Mouse (Mus musculus): Measurements from ENCODE around the gene Unc5a. TPM values are rescaled to one million over a fixed set of nuclear protein-coding genes. Genes with fewer than 3 reads are reported as not detected.
A peak's percentile ranks its signal among the peaks of the same experiment; 100 is the strongest.

The Unc5a gene
- polyA plus RNA-seq, 1 experiment from 2014 or later, result 1.4 TPM

DNA sequence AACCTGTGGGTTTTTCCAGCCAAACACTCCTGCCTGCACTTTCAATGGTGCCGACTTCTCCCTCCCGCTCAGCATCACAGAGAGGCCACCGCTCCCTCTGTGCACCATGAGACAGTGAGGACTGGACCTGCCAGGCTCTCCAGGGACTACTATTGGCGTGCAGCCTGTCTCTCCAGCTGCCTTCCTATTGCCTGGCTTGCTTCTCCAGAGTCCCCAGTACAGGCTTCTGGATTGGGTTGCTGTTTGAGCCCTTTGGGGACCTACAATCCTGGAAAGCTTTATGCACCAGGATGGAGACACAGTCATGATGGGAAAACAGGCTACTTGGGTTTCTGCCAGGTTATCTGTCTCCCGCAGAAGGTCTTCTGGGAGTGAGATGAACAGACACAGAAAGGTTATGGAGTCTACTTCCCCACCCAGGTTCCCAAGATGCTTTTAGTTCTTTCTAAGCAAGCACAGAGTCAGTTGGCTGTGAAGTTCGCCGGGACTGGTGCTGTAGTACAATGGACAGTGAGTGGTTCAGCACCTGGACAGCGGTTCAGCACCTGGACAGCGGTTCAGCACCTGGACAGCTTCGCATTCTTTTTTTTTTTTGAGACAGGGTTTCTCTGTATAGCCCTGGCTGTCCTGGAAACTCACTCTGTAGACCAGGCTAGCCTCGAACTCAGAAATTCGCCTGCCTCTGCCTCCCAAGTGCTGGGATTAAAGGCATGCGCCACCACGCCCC lies 21.5 kb downstream of the Unc5a start:
- Histone ChIP-seq H3K4me3 (replicated peaks; ENCODE audit: low read depth, low read length) (no peak overlapping the region), H3K27me3 (ENCODE audit: insufficient read depth, low read length) (no peaks in the 10 kb centered on the region), H3K36me3 (ENCODE audit: insufficient read depth, low read length) (no peaks in the 10 kb centered on the region), H3K4me2 (ENCODE audit: low read length) (no peak overlapping the region), H3K9ac (ENCODE audit: low read depth, low read length) (no peak overlapping the region), H3K9me3 (replicated peaks; ENCODE audit: low read length) (no peaks in the 10 kb centered on the region), H3K4me1 (replicated peaks; ENCODE audit: insufficient read depth, low read length) (no peaks in the 10 kb centered on the region), H3K27ac (no peak overlapping the region)
- DNase-seq (ENCODE audit: low spot score), result peak; percentile 68
- WGBS, result 37% methylated on average over 14 of the region's 14 CpGs
- TF ChIP-seq CTCF (IDR thresholded peaks at IDR 0.05; ENCODE audit: low read depth), result no peak
- ATAC-seq (replicated peaks; ENCODE audit: low FRiP score, low read depth), result no peak

- no peak for DNase-seq (ENCODE audit: low spot score)
- no peaks in the 10 kb centered on the region for H3K27me3 ChIP-seq (ENCODE audit: insufficient read depth, low read length)
- no peaks in the 10 kb centered on the region for H3K36me3 ChIP-seq (ENCODE audit: insufficient read depth, low read length)
- no peak overlapping the region for H3K4me3 ChIP-seq (replicated peaks; ENCODE audit: low read depth, low read length)
- H3K9me3 ChIP-seq (replicated peaks; ENCODE audit: low read length), result no peaks in the 10 kb centered on the region
- no peaks in the 10 kb centered on the region for H3K4me1 ChIP-seq (replicated peaks; ENCODE audit: insufficient read depth, low read length)
- no peak for TF ChIP-seq CTCF (IDR thresholded peaks at IDR 0.05; ENCODE audit: low read depth)
- WGBS, result 58% methylated on average over 3 of the region's 3 CpGs
- no peak overlapping the region for H3K4me2 ChIP-seq (ENCODE audit: low read length)
- no peak overlapping the region for H3K27ac ChIP-seq
- no peak for ATAC-seq (replicated peaks; ENCODE audit: low FRiP score, low read depth)
- no peak overlapping the region for H3K9ac ChIP-seq (ENCODE audit: low read depth, low read length)
These were observed 26.3 kb downstream of the Unc5a start for GRCm38 (mm10) chr13:54975546-54975945.

DNA sequence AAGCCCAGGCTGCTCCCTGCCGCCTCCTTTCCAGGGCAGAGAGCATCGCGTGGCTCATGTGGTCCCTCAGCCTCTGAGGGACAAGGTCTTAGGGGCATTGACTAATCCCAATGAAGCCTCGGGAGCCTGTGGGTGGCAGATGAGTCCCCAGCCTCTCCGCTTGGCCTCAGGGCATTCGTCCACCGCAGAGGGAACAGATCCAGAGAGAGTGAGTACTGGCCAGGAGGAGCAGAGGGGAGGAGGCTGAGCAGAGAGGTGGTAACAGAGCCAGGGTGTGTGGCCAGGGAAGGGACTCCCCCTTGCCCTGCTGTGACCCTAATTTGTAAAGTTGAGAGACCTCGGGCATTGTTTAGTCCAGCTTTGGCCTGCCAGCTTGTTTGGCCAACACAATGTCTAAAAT lies 29.6 kb downstream of the Unc5a start:
- no peaks in the 10 kb centered on the region for H3K27me3 ChIP-seq (ENCODE audit: insufficient read depth, low read length)
- H3K9ac ChIP-seq (ENCODE audit: low read depth, low read length), result no peak overlapping the region
- ATAC-seq (replicated peaks; ENCODE audit: low FRiP score, low read depth), result no peak
- no peak overlapping the region for H3K27ac ChIP-seq
- no peaks in the 10 kb centered on the region for H3K4me1 ChIP-seq (replicated peaks; ENCODE audit: insufficient read depth, low read length)
- no peak overlapping the region for H3K4me2 ChIP-seq (ENCODE audit: low read length)
- 49% methylated on average over 8 of the region's 8 CpGs for WGBS
- no peaks in the 10 kb centered on the region for H3K36me3 ChIP-seq (ENCODE audit: insufficient read depth, low read length)
- H3K9me3 ChIP-seq (replicated peaks; ENCODE audit: low read length), result no peaks in the 10 kb centered on the region
- H3K4me3 ChIP-seq (replicated peaks; ENCODE audit: low read depth, low read length), result no peak overlapping the region
- no peak for DNase-seq (ENCODE audit: low spot score)
- no peak for TF ChIP-seq CTCF (IDR thresholded peaks at IDR 0.05; ENCODE audit: low read depth)

DNA sequence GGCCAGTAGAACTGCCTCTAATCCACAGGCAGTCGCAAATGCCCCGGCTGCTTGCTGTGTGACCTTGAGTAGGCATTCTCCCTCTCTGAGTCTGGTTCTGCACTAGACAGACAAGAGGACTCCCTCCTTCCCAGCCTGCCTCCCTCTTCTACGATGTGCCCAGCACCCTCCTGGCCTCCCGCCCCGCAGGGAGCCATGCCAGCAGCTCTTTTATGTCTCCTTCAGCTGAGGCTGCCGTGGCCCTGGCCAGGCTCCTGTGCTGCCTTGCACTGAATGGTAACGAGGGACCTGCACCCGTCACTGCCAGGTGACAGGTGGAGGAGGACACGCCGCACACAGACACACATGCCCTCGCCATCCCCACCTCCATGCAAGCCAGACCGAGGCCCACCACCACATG lies 31.7 kb downstream of the Unc5a start:
- Histone ChIP-seq H3K9ac (ENCODE audit: low read depth, low read length) (no peak overlapping the region), H3K27ac (no peak overlapping the region), H3K36me3 (ENCODE audit: insufficient read depth, low read length) (no peaks in the 10 kb centered on the region), H3K4me2 (ENCODE audit: low read length) (no peak overlapping the region), H3K9me3 (replicated peaks; ENCODE audit: low read length) (no peaks in the 10 kb centered on the region), H3K4me3 (replicated peaks; ENCODE audit: low read depth, low read length) (no peak overlapping the region), H3K27me3 (ENCODE audit: insufficient read depth, low read length) (no peaks in the 10 kb centered on the region), H3K4me1 (replicated peaks; ENCODE audit: insufficient read depth, low read length) (no peaks in the 10 kb centered on the region)
- 69% methylated on average over 12 of the region's 12 CpGs for WGBS
- ATAC-seq (replicated peaks; ENCODE audit: low FRiP score, low read depth), result no peak
- TF ChIP-seq CTCF (IDR thresholded peaks at IDR 0.05; ENCODE audit: low read depth), result no peak
- no peak for DNase-seq (ENCODE audit: low spot score)

DNA sequence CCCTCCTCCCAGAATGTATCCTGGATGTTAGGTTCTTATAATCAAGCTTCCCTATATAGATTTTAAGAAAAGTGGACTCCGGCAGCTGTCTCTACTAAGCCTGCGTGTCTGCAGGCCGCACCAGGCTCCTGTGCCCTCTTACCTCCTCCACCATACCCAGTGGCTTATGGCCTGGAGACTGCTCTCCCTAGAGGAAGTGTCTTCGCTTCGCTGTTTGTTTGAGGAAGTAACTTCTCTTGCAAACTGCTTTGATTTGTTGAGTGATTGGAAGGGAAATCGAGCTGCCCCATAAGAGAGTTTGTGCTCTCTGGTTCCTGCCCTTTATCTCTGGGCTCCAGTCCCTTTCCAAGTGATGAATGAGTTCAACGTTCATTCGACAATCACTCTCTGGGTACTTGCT lies 33.8 kb downstream of the Unc5a start:
- Histone ChIP-seq H3K27me3 (ENCODE audit: insufficient read depth, low read length) (no peaks in the 10 kb centered on the region), H3K9ac (ENCODE audit: low read depth, low read length) (no peak overlapping the region), H3K36me3 (ENCODE audit: insufficient read depth, low read length) (no peaks in the 10 kb centered on the region), H3K4me2 (ENCODE audit: low read length) (no peak overlapping the region), H3K9me3 (replicated peaks; ENCODE audit: low read length) (no peaks in the 10 kb centered on the region), H3K27ac (no peak overlapping the region), H3K4me3 (replicated peaks; ENCODE audit: low read depth, low read length) (no peak overlapping the region), H3K4me1 (replicated peaks; ENCODE audit: insufficient read depth, low read length) (peaks cover 5% of the 10 kb centered on the region; the same call in 1 of the 2 replicates)
- TF ChIP-seq CTCF (IDR thresholded peaks at IDR 0.05; ENCODE audit: low read depth), result no peak
- ATAC-seq (replicated peaks; ENCODE audit: low FRiP score, low read depth) (no peak), DNase-seq (ENCODE audit: low spot score) (no peak)
- 69% methylated on average over 8 of the region's 8 CpGs for WGBS

- Histone ChIP-seq H3K36me3 (ENCODE audit: insufficient read depth, low read length) (no peaks in the 10 kb centered on the region), H3K27me3 (ENCODE audit: insufficient read depth, low read length) (no peaks in the 10 kb centered on the region), H3K27ac (no peak overlapping the region), H3K4me3 (replicated peaks; ENCODE audit: low read depth, low read length) (no peak overlapping the region), H3K9me3 (replicated peaks; ENCODE audit: low read length) (no peaks in the 10 kb centered on the region), H3K9ac (ENCODE audit: low read depth, low read length) (no peak overlapping the region), H3K4me1 (replicated peaks; ENCODE audit: insufficient read depth, low read length) (peaks cover 5% of the 10 kb centered on the region; the same call in 1 of the 2 replicates), H3K4me2 (ENCODE audit: low read length) (no peak overlapping the region)
- TF ChIP-seq CTCF (IDR thresholded peaks at IDR 0.05; ENCODE audit: low read depth), result peak; percentile 51
- DNase-seq (ENCODE audit: low spot score), result no peak
- ATAC-seq (replicated peaks; ENCODE audit: low FRiP score, low read depth), result no peak
- WGBS, result 57% methylated on average over 2 of the region's 2 CpGs
These were observed 34.4 kb downstream of the Unc5a start for GRCm38 (mm10) chr13:54983614-54984013.

- no peak for ATAC-seq (replicated peaks; ENCODE audit: low FRiP score, low read depth)
- Histone ChIP-seq H3K9ac (ENCODE audit: low read depth, low read length) (no peak overlapping the region), H3K4me3 (replicated peaks; ENCODE audit: low read depth, low read length) (no peak overlapping the region), H3K27ac (no peak overlapping the region), H3K36me3 (ENCODE audit: insufficient read depth, low read length) (no peaks in the 10 kb centered on the region), H3K4me1 (replicated peaks; ENCODE audit: insufficient read depth, low read length) (peaks cover 8% of the 10 kb centered on the region; the same call in 1 of the 2 replicates), H3K4me2 (ENCODE audit: low read length) (no peak overlapping the region), H3K9me3 (replicated peaks; ENCODE audit: low read length) (no peaks in the 10 kb centered on the region), H3K27me3 (ENCODE audit: insufficient read depth, low read length) (no peaks in the 10 kb centered on the region)
- WGBS, result 44% methylated on average over 9 of the region's 9 CpGs
- no peak for DNase-seq (ENCODE audit: low spot score)
- TF ChIP-seq CTCF (IDR thresholded peaks at IDR 0.05; ENCODE audit: low read depth), result no peak
These were observed 38.2 kb downstream of the Unc5a start for GRCm38 (mm10) chr13:54987405-54987804.
